Mouse (Mus musculus) Patski (cell line): ENCODE measurements at regions not wholly inside any gene's neighbourhood (a gene's known extent, or its start where the extent isn't known, plus 50 kb on each side); places are given as distances from the start of the nearest gene placed in this dataset.
A peak's percentile ranks its signal among the peaks of the same experiment; 100 is the strongest.
"Not testable (repeated sequence)": the region's sequence is repeated elsewhere in the genome, so short reads cannot be mapped to it uniquely, and the experiment has no call there.

ENCODE experiments used
- ATAC-seq: fragments of 100-300 bp; one replicate; pipeline ENCODE4 v1.8.0; 2021
- CTCF ChIA-PET: fragments of 350-600 bp; sonication (Branson Sonifier 250); formaldehyde crosslinking; loops from one replicate; lab custom pipeline; 2022; ENCODE audit warnings: inconsistent platforms; lab: Charles Lee
- POLR2A ChIA-PET: fragments of 350-600 bp; sonication (Branson Sonifier 250); formaldehyde crosslinking; loops from one replicate; lab custom pipeline; 2022; ENCODE audit warnings: antibody characterized with exemption, inconsistent platforms; lab: Charles Lee
- DNase-seq: peaks from one replicate; pipeline ENCODE4 v3.0.0-alpha.2; 2011; ENCODE audit warnings: low read depth, low spot score
- H3K27me3 ChIP-seq: fragments of 371-371 bp; one replicate; pipeline ENCODE4 v1.5.1; 2021
- CTCF ChIP-seq: fragments of 100-300 bp; IDR thresholded peaks from one replicate; pipeline ENCODE4 v1.5.1; 2021
- in situ Hi-C: fragments of 300-500 bp; cut with MboI; formaldehyde crosslinking; loops from 3 replicates; pipeline ENCODE4 v1.11.1; 2018; ENCODE audit warnings: low pct_unique_long_range_greater_than_20kb, mixed read lengths

DNA sequence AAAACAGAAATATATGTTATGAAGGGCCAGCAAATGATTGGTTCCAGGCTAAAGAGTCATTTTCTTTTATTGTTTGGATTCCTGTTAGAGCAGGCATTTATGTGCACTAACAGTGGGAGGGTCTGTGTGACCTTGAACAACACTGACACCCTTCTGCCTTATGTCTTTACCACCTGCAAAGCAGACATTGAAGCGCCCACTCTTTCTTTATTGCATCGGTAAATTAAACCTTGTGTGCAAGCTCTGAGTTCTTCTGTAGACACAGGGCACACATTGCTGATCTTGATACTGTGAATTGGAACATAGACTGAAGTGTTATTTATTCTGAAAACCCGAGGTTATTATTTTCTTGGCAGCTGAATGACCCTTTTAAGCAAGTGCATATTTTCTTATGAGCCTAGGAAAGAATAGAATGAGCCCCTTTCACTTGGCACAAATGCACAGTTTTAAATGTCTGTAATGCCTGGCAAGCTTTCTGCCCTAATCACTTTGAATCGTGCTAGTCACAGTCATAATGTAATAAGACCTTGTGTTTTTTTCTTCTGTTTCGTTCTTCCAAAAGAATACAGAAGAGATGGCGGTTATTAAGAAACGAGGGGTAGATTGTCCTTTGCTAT, 125.1 kb upstream of the Cobl start:
- H3K27me3 ChIP-seq, result peaks cover 9% of the 10 kb centered on the region
- no peak for ATAC-seq
- ChIA-PET CTCF (interaction anchor here (2.1 kb wide), 1 partner anchor 11 kb away, joined by 11 read pairs; no protein-coding TSS in a partner anchor), POLR2A (interaction anchor here (0.6 kb wide), 1 partner anchor 13 kb away, joined by 3 read pairs; no protein-coding TSS in a partner anchor)
- no peak for DNase-seq
- no peak for TF ChIP-seq CTCF
- in situ Hi-C loops, result no loop called here

DNA sequence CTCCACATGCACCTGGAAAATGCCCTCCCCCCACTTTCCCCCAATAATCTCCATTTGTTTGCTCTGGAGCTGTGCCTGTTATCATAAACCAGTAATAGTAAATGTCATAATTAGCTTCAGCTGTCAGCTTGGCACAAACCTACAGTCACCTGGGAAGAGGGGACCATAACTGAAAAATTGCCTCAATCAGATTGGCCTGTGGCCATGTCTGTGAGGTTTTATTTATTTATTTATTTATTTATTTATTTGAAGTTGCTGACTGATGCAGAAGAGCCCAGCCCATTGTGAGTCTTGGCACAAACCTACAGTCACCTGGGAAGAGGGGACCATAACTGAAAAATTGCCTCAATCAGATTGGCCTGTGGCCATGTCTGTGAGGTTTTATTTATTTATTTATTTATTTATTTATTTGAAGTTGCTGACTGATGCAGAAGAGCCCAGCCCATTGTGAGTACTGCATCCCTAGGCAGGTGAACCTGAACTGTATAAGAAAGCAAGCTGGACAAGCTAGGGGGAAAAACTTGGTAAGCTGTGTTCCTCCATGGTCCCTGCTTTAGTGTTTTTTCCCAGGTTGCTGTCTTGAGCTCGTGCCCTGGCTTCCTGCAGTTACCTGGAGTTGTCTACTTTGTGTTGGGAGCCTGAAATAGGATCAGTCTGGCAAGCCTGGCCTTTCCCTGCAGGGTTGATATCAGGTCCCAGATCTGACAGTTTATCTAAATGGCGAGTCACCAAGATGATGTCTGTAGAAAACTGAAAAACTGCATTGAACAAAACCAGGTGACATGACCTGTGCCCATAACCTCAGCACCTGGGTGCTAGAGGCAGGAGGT, 120.3 kb upstream of the Cobl start:
- H3K27me3 ChIP-seq, CTCF ChIA-PET, ATAC-seq, in situ Hi-C loops, DNase-seq, POLR2A ChIA-PET: not testable (repeated sequence)

DNA sequence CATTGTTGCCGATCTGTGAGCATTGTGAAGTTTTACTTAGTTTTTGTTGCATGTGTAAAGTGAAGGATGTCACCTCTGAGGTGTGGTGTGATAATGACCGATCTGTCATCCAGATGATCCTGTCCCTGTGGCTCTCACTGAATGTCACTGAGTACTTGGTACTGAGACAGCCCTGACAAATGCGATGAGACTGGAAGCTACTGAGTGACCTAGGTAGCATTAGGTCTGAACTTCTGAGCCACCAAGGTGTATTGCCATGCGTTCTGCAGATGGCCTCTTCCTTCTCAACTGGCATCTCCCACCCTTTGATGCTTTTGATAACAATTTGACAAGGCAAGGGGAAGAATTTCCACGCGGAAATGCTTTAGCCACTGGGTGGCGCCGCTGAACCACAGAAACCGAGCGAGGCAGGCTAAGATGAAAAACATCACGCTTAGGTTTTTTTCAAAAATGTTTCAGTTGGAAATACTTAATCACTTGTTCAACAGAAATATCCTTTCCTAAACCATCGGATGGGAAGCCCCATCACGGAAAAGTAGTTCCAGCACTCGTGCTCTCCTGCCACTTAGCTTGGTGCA, 114.3 kb upstream of the Cobl start:
- no peaks in the 10 kb centered on the region for H3K27me3 ChIP-seq
- DNase-seq (no peak), ATAC-seq (peak; percentile 44)
- ChIA-PET POLR2A (no interaction called here), CTCF (interaction anchor here (1.9 to 3.5 kb wide), 2 partner anchors 10 to 20 kb away, joined by 6 to 11 read pairs; no protein-coding TSS in a partner anchor)
- peak; percentile 94 for TF ChIP-seq CTCF
- in situ Hi-C loops, result no loop called here

DNA sequence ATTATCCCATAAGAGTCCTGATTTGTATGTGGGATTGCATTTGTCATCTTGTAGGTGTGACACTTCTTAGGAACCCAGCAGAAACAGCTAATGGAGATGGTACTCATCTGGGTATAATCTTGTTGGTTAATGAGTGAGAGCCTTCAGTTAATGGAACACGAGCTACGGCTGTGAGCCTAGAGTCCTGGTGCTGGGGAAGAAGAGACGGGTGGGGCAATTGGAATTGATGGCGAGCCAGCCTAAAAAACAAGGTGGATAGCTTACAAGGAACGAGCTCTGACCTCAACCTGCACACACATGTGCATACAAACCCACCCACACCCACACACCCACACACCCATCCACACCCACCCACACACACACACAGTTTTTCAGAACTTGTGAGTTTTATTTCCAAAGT, 94.9 kb upstream of the Cobl start:
- H3K27me3 ChIP-seq, result no peaks in the 10 kb centered on the region
- CTCF ChIA-PET, result interaction anchor here (1.0 to 2.4 kb wide), 11 partner anchors 13 to 740 kb away, joined by 3 to 24 read pairs (median 5); no protein-coding TSS in a partner anchor
- DNase-seq (no peak), ATAC-seq (no peak)
- POLR2A ChIA-PET, result no interaction called here
- in situ Hi-C loops, result no loop called here
- TF ChIP-seq CTCF, result no peak

DNA sequence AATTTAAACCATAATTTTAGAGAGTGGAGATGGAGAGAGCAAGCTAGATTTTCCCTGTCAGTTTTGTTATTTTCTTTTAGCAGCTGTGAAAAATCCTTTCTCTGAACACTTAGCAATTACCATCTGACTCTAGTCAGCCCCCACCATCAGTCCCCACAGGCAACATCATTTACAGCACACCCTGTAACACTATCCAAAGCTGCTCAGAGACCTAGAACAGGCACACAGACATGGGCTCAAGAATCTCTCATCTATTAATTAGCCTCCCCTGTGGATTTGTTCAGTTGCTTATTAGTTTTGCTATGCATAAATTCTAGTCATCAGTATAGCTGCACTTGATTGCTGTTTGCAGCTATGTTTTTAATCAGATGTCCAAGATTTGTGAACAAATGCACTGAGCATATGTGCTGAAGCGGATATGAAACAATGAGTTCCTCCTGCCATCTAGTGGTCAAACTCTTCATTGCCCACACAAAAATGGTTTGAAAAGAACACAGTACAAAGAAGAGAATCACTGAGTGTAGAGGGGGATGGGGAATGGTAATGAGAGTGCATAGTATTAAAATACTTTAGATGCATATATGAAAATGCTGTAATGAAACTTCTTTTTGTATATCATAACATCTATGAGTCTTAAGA, 94.4 kb upstream of the Cobl start:
- POLR2A ChIA-PET, result no interaction called here
- no peaks in the 10 kb centered on the region for H3K27me3 ChIP-seq
- CTCF ChIA-PET, result interaction anchor here (0.7 to 2.4 kb wide), 21 partner anchors 11 to 1003 kb away, joined by 3 to 24 read pairs (median 4); no protein-coding TSS in a partner anchor
- no peak for DNase-seq
- ATAC-seq, result peak; percentile 88
- TF ChIP-seq CTCF, result peak; percentile 75
- in situ Hi-C loops, result no loop called here

DNA sequence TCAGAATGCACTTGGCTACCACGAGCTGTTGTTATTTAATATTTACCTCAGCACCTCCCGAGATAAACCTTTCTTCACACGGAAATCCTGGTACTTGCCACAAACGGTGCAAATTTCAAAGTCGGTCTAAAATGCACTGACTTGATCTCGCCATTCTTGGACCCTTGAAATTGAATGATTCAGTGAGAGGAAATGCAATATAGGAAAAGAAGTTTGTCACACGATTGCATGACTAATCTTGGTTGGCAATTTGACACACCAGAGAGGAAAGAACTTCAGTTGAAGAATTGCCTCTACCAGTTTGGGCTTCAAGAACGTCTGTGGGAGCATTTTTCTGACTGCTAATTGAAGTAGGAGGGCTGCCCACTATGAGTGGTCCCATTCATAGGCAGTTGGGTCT, 93.4 kb upstream of the Cobl start:
- H3K27me3 ChIP-seq, result no peaks in the 10 kb centered on the region
- no peak for TF ChIP-seq CTCF
- no peak for DNase-seq
- no peak for ATAC-seq
- ChIA-PET POLR2A (no interaction called here), CTCF (interaction anchor here (0.9 to 2.4 kb wide), 11 partner anchors 12 to 1002 kb away, joined by 3 to 24 read pairs (median 4); no protein-coding TSS in a partner anchor)
- in situ Hi-C loops, result no loop called here

DNA sequence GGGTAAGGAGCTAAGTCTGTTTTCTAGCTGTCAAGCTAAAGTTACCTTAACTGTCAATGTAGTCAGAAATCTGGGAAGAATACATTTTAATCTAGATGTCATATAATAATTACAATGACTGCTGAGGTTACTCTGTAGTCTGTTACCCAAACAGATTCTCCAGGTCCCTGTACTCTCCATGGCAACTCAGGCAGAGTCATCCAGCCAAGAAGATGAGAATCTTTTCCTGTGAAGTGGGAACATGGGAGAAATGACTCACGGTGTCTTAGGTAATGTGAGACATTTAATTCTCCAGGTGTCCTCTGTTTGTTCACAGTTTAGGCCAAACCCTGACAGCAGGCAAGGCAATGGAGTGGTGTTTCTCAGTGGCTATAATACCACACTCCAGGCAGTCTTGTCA, 81.0 kb upstream of the Cobl start:
- ATAC-seq (no peak), DNase-seq (no peak)
- H3K27me3 ChIP-seq, result no peaks in the 10 kb centered on the region
- ChIA-PET CTCF (interaction anchor here (1.1 to 5.1 kb wide), 3 partner anchors 13 to 725 kb away, joined by 3 to 24 read pairs (median 3); no protein-coding TSS in a partner anchor), POLR2A (interaction anchor here (1.0 kb wide), 1 partner anchor 732 kb away, joined by 3 read pairs; no protein-coding TSS in a partner anchor)
- no peak for TF ChIP-seq CTCF
- in situ Hi-C loops, result no loop called here

DNA sequence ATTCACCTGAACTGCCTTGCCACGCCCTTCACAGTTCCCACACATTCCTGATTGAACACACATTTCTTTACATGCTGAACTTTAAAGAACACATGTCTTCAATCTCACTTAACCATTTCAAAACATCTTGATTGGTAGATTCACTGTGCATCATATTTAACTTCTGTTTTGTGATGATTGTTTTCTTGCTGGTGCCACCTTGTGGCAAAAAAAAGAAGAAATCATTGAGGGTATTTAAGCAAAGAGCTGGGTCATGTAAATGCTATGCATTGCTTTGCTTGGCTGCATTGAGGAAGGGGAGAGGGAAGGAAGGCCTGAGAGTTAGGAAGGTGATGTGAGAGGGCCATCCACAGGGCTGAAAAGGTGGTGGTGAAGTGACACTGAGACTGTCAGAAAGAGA, 78.3 kb upstream of the Cobl start:
- ATAC-seq (no peak), DNase-seq (no peak)
- in situ Hi-C loops, result loop anchor here (5.0 kb wide), 2 partner anchors 241 to 731 kb away; no protein-coding TSS in a partner anchor
- peak; percentile 59 for TF ChIP-seq CTCF
- no peaks in the 10 kb centered on the region for H3K27me3 ChIP-seq
- CTCF ChIA-PET, result interaction anchor here (0.6 to 5.1 kb wide), 7 partner anchors 12 to 723 kb away, joined by 3 to 24 read pairs (median 3); no protein-coding TSS in a partner anchor
- POLR2A ChIA-PET, result no interaction called here

DNA sequence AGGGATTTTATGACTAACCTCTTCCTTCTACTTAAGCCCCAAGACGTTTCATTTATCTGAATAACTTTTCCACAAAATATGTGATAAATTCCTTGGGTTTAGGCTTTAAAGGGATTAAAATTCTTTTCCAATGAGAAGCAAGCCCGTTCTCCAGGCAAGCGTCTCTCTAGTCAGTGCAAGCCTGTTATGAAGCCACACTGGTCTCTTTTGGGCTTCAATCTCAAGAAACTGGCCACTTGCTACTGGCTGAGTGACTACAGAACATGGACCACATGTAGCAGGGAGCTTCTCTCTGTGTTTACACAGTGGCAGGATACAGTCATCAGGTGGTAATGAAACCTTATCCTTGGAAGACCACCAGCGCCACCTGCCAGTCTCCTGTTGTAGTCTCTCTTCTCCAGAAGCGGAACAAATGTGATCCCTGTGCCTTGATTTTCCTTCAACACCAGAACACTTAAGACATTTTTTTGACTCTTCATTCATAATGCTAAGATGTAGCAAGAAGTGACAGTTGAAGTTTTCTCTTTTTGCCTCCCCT, 75.6 kb upstream of the Cobl start:
- peak; percentile 80 for TF ChIP-seq CTCF
- ChIA-PET POLR2A (no interaction called here), CTCF (interaction anchor here (1.0 to 2.3 kb wide), 6 partner anchors 67 to 730 kb away, joined by 3 to 10 read pairs (median 6); no protein-coding TSS in a partner anchor)
- ATAC-seq (peak; percentile 96), DNase-seq (peak; percentile 62)
- in situ Hi-C loops, result loop anchor here (5.0 kb wide), 2 partner anchors 238 to 728 kb away; no protein-coding TSS in a partner anchor
- no peaks in the 10 kb centered on the region for H3K27me3 ChIP-seq
